Mouse (Mus musculus): Measurements from ENCODE around the gene Mak. TPM values are rescaled to one million over a fixed set of nuclear protein-coding genes. Genes with fewer than 3 reads are reported as not detected.

Mak gene
- polyA plus RNA-seq, 1 experiment from 2014 or later: 0.39 TPM

- no peak for ATAC-seq (replicated peaks; ENCODE audit: low FRiP score, low TSS enrichment, low read depth)
- no peak for DNase-seq (ENCODE audit: low spot score)
- H3K4me1 ChIP-seq (replicated peaks; ENCODE audit: control insufficient read depth, insufficient read depth, low read length): no peaks in the 10 kb centered on the region
- H3K36me3 ChIP-seq (ENCODE audit: control insufficient read depth, insufficient read depth, low read length): no peaks in the 10 kb centered on the region
- no peak overlapping the region for H3K4me3 ChIP-seq (ENCODE audit: low read depth, low read length)
- H3K4me2 ChIP-seq (ENCODE audit: low read length): no peak overlapping the region
- no peaks in the 10 kb centered on the region for H3K9me3 ChIP-seq (ENCODE audit: control insufficient read depth, low read length)
- H3K9ac ChIP-seq (ENCODE audit: low read length): no peak overlapping the region
- H3K27ac ChIP-seq (ENCODE audit: low read depth): no peak overlapping the region
- no peaks in the 10 kb centered on the region for H3K27me3 ChIP-seq (replicated peaks; ENCODE audit: control insufficient read depth, insufficient read depth, low read length)
- WGBS: 91% methylated on average over 8 of the region's 8 CpGs
These were observed 33.6 kb downstream of the Mak start for GRCm38 (mm10) chr13:41045901-41046300.

GRCm38 (mm10) chr13:41042511-41042910 is 37.0 kb downstream of the Mak start:
- H3K27ac ChIP-seq (ENCODE audit: low read depth): no peak overlapping the region
- H3K4me1 ChIP-seq (replicated peaks; ENCODE audit: control insufficient read depth, insufficient read depth, low read length): no peaks in the 10 kb centered on the region
- no peak overlapping the region for H3K4me2 ChIP-seq (ENCODE audit: low read length)
- H3K9ac ChIP-seq (ENCODE audit: low read length): no peak overlapping the region
- H3K9me3 ChIP-seq (ENCODE audit: control insufficient read depth, low read length): no peaks in the 10 kb centered on the region
- no peaks in the 10 kb centered on the region for H3K27me3 ChIP-seq (replicated peaks; ENCODE audit: control insufficient read depth, insufficient read depth, low read length)
- H3K36me3 ChIP-seq (ENCODE audit: control insufficient read depth, insufficient read depth, low read length): no peaks in the 10 kb centered on the region
- 92% methylated on average over 4 of the region's 4 CpGs for WGBS
- no peak overlapping the region for H3K4me3 ChIP-seq (ENCODE audit: low read depth, low read length)
- no peak for ATAC-seq (replicated peaks; ENCODE audit: low FRiP score, low TSS enrichment, low read depth)
- DNase-seq (ENCODE audit: low spot score): no peak

DNA sequence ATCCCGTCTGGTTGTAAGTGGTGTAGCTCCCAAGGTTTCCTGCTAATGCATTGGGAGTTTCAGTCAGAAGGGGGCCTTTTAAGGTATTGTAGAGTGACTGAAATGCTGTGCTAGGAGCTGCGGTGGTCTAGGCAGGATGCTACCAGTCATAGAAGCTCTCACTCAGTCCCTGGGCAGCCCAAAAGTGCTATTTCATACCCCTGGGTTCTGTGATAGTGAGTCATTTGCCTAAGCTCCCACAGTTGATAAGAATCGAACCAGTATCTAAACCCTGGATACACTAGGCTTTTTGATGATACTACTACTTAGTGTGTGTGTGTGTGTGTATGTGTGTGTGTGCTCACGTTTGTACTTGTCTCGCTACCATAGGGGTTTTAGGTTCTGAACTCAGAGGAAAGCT is 49.4 kb downstream of the Mak start:
- H3K4me2 ChIP-seq (ENCODE audit: low read length): no peak overlapping the region
- ATAC-seq (replicated peaks; ENCODE audit: low FRiP score, low TSS enrichment, low read depth): no peak

DNA sequence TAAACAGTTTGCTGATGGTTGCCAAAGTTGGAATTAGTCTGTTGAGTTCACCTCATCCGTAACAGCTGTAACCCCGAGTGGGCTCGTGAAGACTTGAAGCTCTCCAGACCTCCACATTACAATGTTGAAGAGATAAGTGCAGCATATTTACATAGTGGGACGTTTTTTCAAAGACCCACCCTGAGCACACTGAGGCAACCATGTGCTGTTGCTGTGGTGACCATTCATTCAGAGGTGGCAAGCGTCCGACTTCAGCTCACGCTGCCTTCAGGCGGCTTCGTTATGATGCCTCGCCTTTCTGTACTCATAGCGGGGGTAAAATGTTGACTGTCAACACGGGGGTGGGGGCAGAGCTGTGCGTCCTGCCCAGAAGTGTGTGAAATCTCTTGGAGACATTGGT is 57.4 kb downstream of the Mak start:
- H3K9ac ChIP-seq (ENCODE audit: low read length): no peak overlapping the region
- 0 out of 2 replicates have a peak, but pooled peaks have one; percentile 33 for ATAC-seq (replicated peaks; ENCODE audit: low FRiP score, low TSS enrichment, low read depth)
- WGBS: 75% methylated on average over 13 of the region's 13 CpGs
- no peak for DNase-seq (ENCODE audit: low spot score)
- no peak overlapping the region for H3K4me3 ChIP-seq (ENCODE audit: low read depth, low read length)
- peaks cover 6% of the 10 kb centered on the region for H3K4me1 ChIP-seq (replicated peaks; ENCODE audit: control insufficient read depth, insufficient read depth, low read length)
- no peak overlapping the region for H3K27ac ChIP-seq (ENCODE audit: low read depth)
- H3K4me2 ChIP-seq (ENCODE audit: low read length): no peak overlapping the region
- H3K36me3 ChIP-seq (ENCODE audit: control insufficient read depth, insufficient read depth, low read length): peaks cover 49% of the 10 kb centered on the region
- no peaks in the 10 kb centered on the region for H3K27me3 ChIP-seq (replicated peaks; ENCODE audit: control insufficient read depth, insufficient read depth, low read length)
- no peaks in the 10 kb centered on the region for H3K9me3 ChIP-seq (ENCODE audit: control insufficient read depth, low read length)

More for the DNA sequence above, 49.4 kb downstream of the Mak start:
- H3K36me3 ChIP-seq (ENCODE audit: control insufficient read depth, insufficient read depth, low read length): no peaks in the 10 kb centered on the region
- WGBS: 77% methylated on average over 5 of the region's 5 CpGs
- H3K9me3 ChIP-seq (ENCODE audit: control insufficient read depth, low read length): no peaks in the 10 kb centered on the region
- H3K4me1 ChIP-seq (replicated peaks; ENCODE audit: control insufficient read depth, insufficient read depth, low read length): no peaks in the 10 kb centered on the region
- H3K4me3 ChIP-seq (ENCODE audit: low read depth, low read length): no peak overlapping the region
- no peak overlapping the region for H3K27ac ChIP-seq (ENCODE audit: low read depth)
- no peak for DNase-seq (ENCODE audit: low spot score)
- no peak overlapping the region for H3K9ac ChIP-seq (ENCODE audit: low read length)
- no peaks in the 10 kb centered on the region for H3K27me3 ChIP-seq (replicated peaks; ENCODE audit: control insufficient read depth, insufficient read depth, low read length)

- Histone ChIP-seq H3K27ac (ENCODE audit: low read depth) (no peak overlapping the region), H3K4me2 (ENCODE audit: low read length) (no peak overlapping the region), H3K27me3 (replicated peaks; ENCODE audit: control insufficient read depth, insufficient read depth, low read length) (no peaks in the 10 kb centered on the region), H3K4me3 (ENCODE audit: low read depth, low read length) (no peak overlapping the region), H3K36me3 (ENCODE audit: control insufficient read depth, insufficient read depth, low read length) (peaks cover 49% of the 10 kb centered on the region), H3K9ac (ENCODE audit: low read length) (no peak overlapping the region), H3K4me1 (replicated peaks; ENCODE audit: control insufficient read depth, insufficient read depth, low read length) (peaks cover 10% of the 10 kb centered on the region), H3K9me3 (ENCODE audit: control insufficient read depth, low read length) (no peaks in the 10 kb centered on the region)
- DNase-seq (ENCODE audit: low spot score): no peak
- WGBS: 88% methylated on average over 6 of the region's 6 CpGs
- ATAC-seq (replicated peaks; ENCODE audit: low FRiP score, low TSS enrichment, low read depth): no peak
These were observed 57.9 kb downstream of the Mak start for GRCm38 (mm10) chr13:41021607-41022006.

DNA sequence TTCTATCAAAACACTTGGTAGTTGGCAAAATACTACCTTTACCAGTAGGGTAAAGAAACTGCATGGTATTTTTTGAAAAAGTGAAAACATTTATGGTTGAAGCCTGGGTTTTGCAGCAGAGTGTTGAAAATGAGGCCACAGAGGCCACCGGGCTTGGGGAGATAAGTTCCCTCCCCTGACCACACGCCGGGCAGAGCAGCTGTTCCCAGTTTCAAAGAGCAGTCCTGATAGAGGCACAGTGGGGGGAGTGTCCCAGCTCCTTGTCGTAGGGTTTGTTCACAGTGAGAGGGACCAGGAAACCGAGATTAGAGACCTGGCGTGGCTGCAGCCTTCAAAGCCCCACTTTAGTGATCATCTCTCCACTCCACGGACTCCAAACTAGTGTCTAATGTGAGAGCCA is 59.0 kb downstream of the Mak start:
- no peak overlapping the region for H3K9ac ChIP-seq (ENCODE audit: low read length)
- H3K4me1 ChIP-seq (replicated peaks; ENCODE audit: control insufficient read depth, insufficient read depth, low read length): peaks cover 13% of the 10 kb centered on the region
- H3K27ac ChIP-seq (ENCODE audit: low read depth): no peak overlapping the region
- H3K4me2 ChIP-seq (ENCODE audit: low read length): no peak overlapping the region
- DNase-seq (ENCODE audit: low spot score): no peak
- H3K9me3 ChIP-seq (ENCODE audit: control insufficient read depth, low read length): no peaks in the 10 kb centered on the region
- H3K4me3 ChIP-seq (ENCODE audit: low read depth, low read length): no peak overlapping the region
- H3K27me3 ChIP-seq (replicated peaks; ENCODE audit: control insufficient read depth, insufficient read depth, low read length): no peaks in the 10 kb centered on the region
- peaks cover 49% of the 10 kb centered on the region for H3K36me3 ChIP-seq (ENCODE audit: control insufficient read depth, insufficient read depth, low read length)
- WGBS: 67% methylated on average over 7 of the region's 7 CpGs
- no peak for ATAC-seq (replicated peaks; ENCODE audit: low FRiP score, low TSS enrichment, low read depth)

DNA sequence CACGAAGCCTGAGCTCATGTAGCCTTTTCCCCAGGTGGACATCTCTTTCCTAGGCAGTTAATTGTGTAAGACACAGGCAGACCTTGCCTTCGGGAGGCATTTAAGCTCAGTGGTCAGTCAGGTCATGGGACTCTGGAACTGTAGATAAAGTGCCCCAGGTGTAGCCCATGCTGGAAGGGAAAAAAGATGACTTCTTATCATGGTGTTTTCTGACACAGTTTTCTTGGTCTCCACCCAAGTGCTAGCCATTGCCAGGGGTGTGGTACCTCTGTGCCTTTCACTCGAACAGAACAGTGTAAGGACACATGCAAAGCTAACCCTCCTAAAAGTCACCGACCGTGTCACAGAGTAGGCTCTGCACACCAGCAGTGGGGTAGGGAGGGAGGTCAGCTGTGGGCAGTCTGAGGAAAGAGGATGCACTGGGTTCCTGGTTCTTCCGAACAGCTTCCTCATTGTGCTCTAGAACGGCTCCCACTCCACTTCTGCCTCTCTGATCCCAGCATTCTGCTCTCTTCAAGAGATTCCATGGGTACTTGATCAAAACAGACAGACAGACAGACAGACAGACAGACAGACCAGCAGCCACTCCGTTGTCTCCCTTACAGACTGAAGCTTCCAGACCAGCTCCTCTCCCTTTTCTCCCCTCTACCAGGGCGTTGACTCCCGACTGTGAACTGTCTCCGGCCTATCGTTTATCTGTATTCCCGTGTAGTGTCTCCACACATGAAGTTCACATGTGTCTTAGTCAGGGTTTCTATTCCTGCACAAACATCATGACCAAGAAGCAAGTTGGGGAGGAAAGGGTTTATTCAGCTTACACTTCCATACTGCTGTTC is 60.5 kb downstream of the Mak start:
- Histone ChIP-seq H3K27me3 (replicated peaks; ENCODE audit: control insufficient read depth, insufficient read depth, low read length) (no peaks in the 10 kb centered on the region), H3K9ac (ENCODE audit: low read length) (no peak overlapping the region), H3K4me2 (ENCODE audit: low read length) (no peak overlapping the region), H3K9me3 (ENCODE audit: control insufficient read depth, low read length) (no peaks in the 10 kb centered on the region), H3K4me1 (replicated peaks; ENCODE audit: control insufficient read depth, insufficient read depth, low read length) (peaks cover 15% of the 10 kb centered on the region), H3K4me3 (ENCODE audit: low read depth, low read length) (no peak overlapping the region), H3K36me3 (ENCODE audit: control insufficient read depth, insufficient read depth, low read length) (peaks cover 55% of the 10 kb centered on the region), H3K27ac (ENCODE audit: low read depth) (no peak overlapping the region)
- DNase-seq (ENCODE audit: low spot score): no peak
- WGBS: 92% methylated on average over 13 of the region's 13 CpGs
- ATAC-seq (replicated peaks; ENCODE audit: low FRiP score, low TSS enrichment, low read depth): no peak

DNA sequence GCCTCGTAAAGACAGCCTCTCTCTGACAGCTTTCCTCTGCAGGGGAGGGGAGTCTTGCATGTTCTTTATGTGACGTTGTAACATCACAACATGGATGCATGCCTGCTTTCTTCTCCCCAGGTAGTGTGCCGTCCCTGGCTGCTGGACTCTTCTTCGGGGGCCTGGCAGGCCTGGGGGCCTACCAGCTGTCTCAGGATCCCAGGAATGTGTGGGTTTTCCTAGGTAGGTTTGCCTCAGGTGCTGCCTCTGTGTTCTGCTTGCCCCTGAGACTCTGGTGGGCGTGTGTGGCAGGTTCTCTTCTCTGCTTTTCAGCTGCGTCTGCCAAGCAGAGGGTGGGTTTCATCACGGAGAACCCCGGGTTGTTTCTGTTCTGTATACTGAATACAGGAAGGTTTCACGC is 61.3 kb downstream of the Mak start:
- DNase-seq (ENCODE audit: low spot score): no peak
- Histone ChIP-seq H3K4me3 (ENCODE audit: low read depth, low read length) (no peak overlapping the region), H3K4me2 (ENCODE audit: low read length) (no peak overlapping the region), H3K27me3 (replicated peaks; ENCODE audit: control insufficient read depth, insufficient read depth, low read length) (no peaks in the 10 kb centered on the region), H3K36me3 (ENCODE audit: control insufficient read depth, insufficient read depth, low read length) (peaks cover 53% of the 10 kb centered on the region), H3K4me1 (replicated peaks; ENCODE audit: control insufficient read depth, insufficient read depth, low read length) (peaks cover 15% of the 10 kb centered on the region), H3K9ac (ENCODE audit: low read length) (no peak overlapping the region), H3K27ac (ENCODE audit: low read depth) (no peak overlapping the region), H3K9me3 (ENCODE audit: control insufficient read depth, low read length) (no peaks in the 10 kb centered on the region)
- ATAC-seq (replicated peaks; ENCODE audit: low FRiP score, low TSS enrichment, low read depth): no peak
- WGBS: 93% methylated on average over 9 of the region's 9 CpGs

DNA sequence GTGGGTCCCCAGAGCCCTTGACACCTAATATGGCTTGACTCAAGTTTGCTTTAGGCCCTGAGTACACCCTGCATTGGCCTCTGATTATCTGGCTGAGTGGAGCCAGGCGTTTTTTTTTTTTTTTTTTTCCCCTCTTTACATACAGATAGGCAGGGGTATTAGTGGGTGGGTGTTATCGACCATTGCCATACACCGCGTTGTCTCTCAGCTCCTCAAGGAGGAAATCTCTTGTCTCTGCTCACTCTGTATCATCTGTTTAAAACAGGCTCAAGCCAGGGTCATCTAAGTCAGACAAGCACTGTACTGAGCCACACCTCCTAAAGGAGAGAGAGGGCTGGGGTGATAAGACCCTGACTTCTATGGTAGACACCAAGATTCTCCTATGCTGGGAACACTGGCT is 61.7 kb downstream of the Mak start:
- H3K4me2 ChIP-seq (ENCODE audit: low read length): no peak overlapping the region; the same call in 1 of the 2 replicates
- no peak for DNase-seq (ENCODE audit: low spot score)
- no peak for ATAC-seq (replicated peaks; ENCODE audit: low FRiP score, low TSS enrichment, low read depth)
- H3K27me3 ChIP-seq (replicated peaks; ENCODE audit: control insufficient read depth, insufficient read depth, low read length): no peaks in the 10 kb centered on the region
- H3K36me3 ChIP-seq (ENCODE audit: control insufficient read depth, insufficient read depth, low read length): peaks cover 53% of the 10 kb centered on the region
- no peak overlapping the region for H3K27ac ChIP-seq (ENCODE audit: low read depth)
- H3K9ac ChIP-seq (ENCODE audit: low read length): no peak overlapping the region
- no peak overlapping the region for H3K4me3 ChIP-seq (ENCODE audit: low read depth, low read length)
- no peaks in the 10 kb centered on the region for H3K9me3 ChIP-seq (ENCODE audit: control insufficient read depth, low read length)
- 69% methylated on average over 4 of the region's 4 CpGs for WGBS
- H3K4me1 ChIP-seq (replicated peaks; ENCODE audit: control insufficient read depth, insufficient read depth, low read length): peaks cover 15% of the 10 kb centered on the region
